Mouse (Mus musculus) stomach, embryonic 16.5 days (tissue): ENCODE measurements around the gene Dagla. TPM values are rescaled to one million over a fixed set of nuclear protein-coding genes. Genes with fewer than 3 reads are reported as not detected.

Experiments used
- ATAC-seq: fragments of 200-750 bp; cut with Nextera tagmentation; 2 replicates; pipeline ENCODE4 v1.8.0; 2017; ENCODE audit warnings: moderate number of reproducible peaks, moderate TSS enrichment; ENCODE audit not compliant: insufficient read depth, low FRiP score
- H3K27ac ChIP-seq: fragments of 300-500 bp; sonication (generic); 2 replicates; pipeline ENCODE4 v1.5.1; 2014; ENCODE audit warnings: low read length
- H3K27me3 ChIP-seq: fragments of 300-500 bp; sonication (generic); 2 replicates; pipeline ENCODE4 v1.6.1; 2014; ENCODE audit warnings: low read length, control low read depth, mixed read lengths; ENCODE audit not compliant: control insufficient read depth, insufficient read depth
- H3K36me3 ChIP-seq: fragments of 300-500 bp; sonication (generic); 2 replicates; pipeline ENCODE4 v1.6.1; 2014; ENCODE audit warnings: low read length; ENCODE audit not compliant: control insufficient read depth, insufficient read depth
- H3K4me1 ChIP-seq: fragments of 300-500 bp; sonication (generic); 2 replicates; pipeline ENCODE4 v1.6.1; 2014; ENCODE audit warnings: low read length, control low read depth, mixed read lengths; ENCODE audit not compliant: control insufficient read depth, insufficient read depth
- H3K4me2 ChIP-seq: fragments of 300-500 bp; sonication (generic); 2 replicates; pipeline ENCODE4 v1.6.1; 2014; ENCODE audit warnings: low read depth, low read length, mixed read lengths
- H3K4me3 ChIP-seq: fragments of 300-500 bp; sonication (generic); replicated peaks from 2 replicates; pipeline ENCODE4 v1.5.1; 2014; ENCODE audit warnings: mild to moderate bottlenecking, low read length
- H3K9ac ChIP-seq: fragments of 300-500 bp; sonication (generic); 2 replicates; pipeline ENCODE4 v1.6.1; 2014; ENCODE audit warnings: low read length
- H3K9me3 ChIP-seq: fragments of 300-500 bp; sonication (generic); replicated peaks from 2 replicates; pipeline ENCODE4 v1.6.1; 2016; ENCODE audit warnings: low read length, control low read depth; ENCODE audit not compliant: control insufficient read depth
- WGBS: fragments of 180-500 bp; shearing (Covaris S2); extraction: QIAGEN DNeasy Blood & Tissue Kit; methylation state at CpG from one replicate; pipeline ENCODE4 v1.1.7; 2014; 5-methylcytosine and 5-hydroxymethylcytosine counted together
- polyA plus RNA-seq: library from polyadenylated mRNA; unstranded; fragments of >200 nt; fragmentation: Nextera tagmentation; extraction: Ambion mirVana; gene quantifications from 2 replicates; pipeline ENCODE4 v1.2.1, GENCODE M21; 2015

The Dagla gene
- polyA plus RNA-seq, 1 experiment from 2014 or later, result 2.9 TPM

DNA sequence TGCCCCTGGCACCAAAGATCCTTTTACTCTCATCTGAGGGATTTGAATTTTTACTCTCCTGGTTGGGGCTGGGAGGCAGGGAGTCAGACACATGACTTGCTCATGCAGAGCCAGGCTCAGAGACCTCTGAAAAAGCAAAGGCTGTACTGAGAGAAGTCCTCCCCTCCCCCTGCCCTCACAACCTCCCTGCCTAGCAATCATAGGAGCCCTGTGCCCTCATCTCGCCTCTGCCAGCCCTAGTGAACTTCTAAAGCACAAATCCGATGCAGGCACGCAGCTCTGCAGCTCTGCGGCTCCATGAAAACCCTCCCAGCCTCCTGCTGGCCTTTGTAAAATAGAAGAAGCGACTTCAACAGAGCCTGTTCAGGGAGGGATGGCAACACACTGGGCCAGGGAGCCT, 34.6 kb upstream of the Dagla start:
- Histone ChIP-seq H3K4me3 (no peak overlapping the region), H3K27ac (no peak overlapping the region), H3K9me3 (no peaks in the 10 kb centered on the region), H3K36me3 (no peaks in the 10 kb centered on the region), H3K27me3 (0 out of 2 replicates have a peak, but pooled peaks cover 7% of the 10 kb centered on the region), H3K4me1 (no peaks in the 10 kb centered on the region), H3K9ac (no peak overlapping the region), H3K4me2 (no peak overlapping the region)
- ATAC-seq, result no peak
- WGBS, result 27% methylated on average over 5 of the region's 5 CpGs

DNA sequence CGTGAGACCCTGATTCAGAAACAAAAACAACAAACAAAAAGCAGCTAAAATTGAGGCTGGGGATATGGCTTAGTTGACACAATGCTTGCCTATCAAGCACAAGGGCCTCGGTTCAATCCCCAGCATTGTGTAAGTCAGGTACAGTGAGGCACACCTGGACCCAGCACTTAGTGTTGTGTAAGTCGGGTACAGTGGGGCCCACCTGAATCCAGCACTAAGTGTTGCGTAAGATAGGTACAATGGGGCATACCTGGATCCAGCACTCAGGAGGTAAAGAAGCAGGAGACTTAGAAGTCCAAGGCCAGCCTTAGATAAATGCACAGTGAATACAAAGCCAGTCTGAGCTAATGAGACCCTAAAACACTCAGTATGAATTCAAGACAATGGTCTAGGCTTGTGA, 34.0 kb upstream of the Dagla start:
- no peak for ATAC-seq
- H3K4me3 ChIP-seq, result no peak overlapping the region
- no peak overlapping the region for H3K9ac ChIP-seq
- 69% methylated on average over 4 of the region's 4 CpGs for WGBS
- 0 out of 2 replicates have a peak, but pooled peaks cover 7% of the 10 kb centered on the region for H3K27me3 ChIP-seq
- no peak overlapping the region for H3K27ac ChIP-seq
- no peaks in the 10 kb centered on the region for H3K36me3 ChIP-seq
- H3K9me3 ChIP-seq, result no peaks in the 10 kb centered on the region
- H3K4me1 ChIP-seq, result no peaks in the 10 kb centered on the region
- H3K4me2 ChIP-seq, result no peak overlapping the region

DNA sequence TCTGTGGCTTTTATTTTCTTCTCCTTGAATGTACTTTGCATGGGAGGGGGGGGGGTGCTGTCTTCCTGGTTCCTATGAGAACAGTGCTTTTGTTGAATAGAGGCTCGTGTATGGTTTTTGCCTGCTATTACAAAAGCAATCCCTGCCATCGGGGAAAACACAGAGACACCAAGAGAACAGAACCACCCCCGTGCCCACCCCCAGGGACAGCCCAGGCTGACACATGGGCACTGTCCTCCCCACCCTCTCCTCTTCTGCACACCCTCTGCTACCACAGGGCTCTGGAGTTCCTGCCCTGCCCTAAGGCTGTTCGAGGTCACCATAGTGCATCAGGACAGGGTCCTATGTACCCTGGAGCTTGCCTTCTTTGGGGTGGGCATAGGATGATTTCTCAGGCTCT, 29.8 kb upstream of the Dagla start:
- no peaks in the 10 kb centered on the region for H3K9me3 ChIP-seq
- H3K4me1 ChIP-seq, result no peaks in the 10 kb centered on the region
- H3K4me3 ChIP-seq, result no peak overlapping the region
- 71% methylated on average over 4 of the region's 4 CpGs for WGBS
- no peak overlapping the region for H3K27ac ChIP-seq
- H3K9ac ChIP-seq, result no peak overlapping the region
- no peaks in the 10 kb centered on the region for H3K36me3 ChIP-seq
- no peak for ATAC-seq
- no peak overlapping the region for H3K4me2 ChIP-seq
- 0 out of 2 replicates have a peak, but pooled peaks cover 4% of the 10 kb centered on the region for H3K27me3 ChIP-seq

DNA sequence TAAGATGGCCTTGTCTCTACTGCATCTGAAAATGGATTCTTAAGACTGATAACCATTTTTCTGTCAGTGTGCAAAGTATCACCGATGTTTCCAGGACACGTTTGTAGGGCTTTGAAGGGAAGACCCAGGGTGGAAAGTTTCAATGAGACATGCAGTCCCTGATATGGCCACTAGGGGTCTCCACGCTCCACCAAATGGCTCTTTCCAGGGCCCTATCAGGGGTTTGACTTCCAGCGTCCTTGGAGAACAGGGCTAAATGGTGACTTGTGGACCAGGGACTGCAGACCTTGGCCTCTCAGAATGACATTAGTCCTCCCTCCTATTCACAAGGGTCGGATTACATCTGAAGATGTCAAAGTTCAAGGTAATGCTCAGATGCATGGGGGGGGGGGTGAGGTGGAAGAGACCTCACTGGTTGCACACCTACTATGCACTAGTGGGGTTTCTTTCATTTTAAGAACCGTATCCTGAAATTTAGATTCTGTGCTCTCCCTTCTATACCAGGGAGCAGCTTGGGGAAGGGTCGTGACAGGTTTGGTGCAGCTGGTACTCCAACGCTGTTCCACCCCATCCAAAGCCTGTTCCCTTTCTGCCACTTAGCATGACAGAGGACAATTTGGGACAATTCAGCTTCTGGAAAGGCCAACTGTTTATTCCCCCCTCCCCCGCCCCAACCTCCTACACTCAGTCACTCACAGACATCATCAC, 29.0 kb upstream of the Dagla start:
- 0 out of 2 replicates have a peak, but pooled peaks cover 4% of the 10 kb centered on the region for H3K27me3 ChIP-seq
- ATAC-seq, result peak; percentile 46; the same call in 1 of the 2 replicates
- H3K9ac ChIP-seq, result no peak overlapping the region
- no peaks in the 10 kb centered on the region for H3K9me3 ChIP-seq
- H3K27ac ChIP-seq, result no peak overlapping the region
- no peak overlapping the region for H3K4me2 ChIP-seq
- WGBS, result 38% methylated on average over 9 of the region's 9 CpGs
- no peaks in the 10 kb centered on the region for H3K4me1 ChIP-seq
- H3K36me3 ChIP-seq, result no peaks in the 10 kb centered on the region
- no peak overlapping the region for H3K4me3 ChIP-seq

DNA sequence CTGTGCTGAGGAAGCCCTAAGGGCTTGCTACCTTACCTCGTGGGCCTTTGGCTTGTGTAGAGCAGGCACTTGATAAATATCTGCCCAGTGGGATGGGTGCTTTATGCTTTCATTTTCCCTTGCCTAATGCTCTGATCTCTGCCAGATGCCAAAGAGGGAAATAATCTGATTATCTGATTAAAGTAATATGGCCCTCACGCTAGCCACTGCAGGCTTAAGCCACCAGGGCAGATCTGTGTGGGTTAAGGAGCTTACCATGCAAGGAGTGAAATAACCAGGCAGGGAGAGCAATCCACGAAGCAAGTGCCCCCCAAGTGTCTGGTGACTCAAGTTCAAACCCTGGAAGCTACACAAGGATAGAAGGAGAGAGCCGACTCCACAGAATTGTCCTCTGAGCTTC, 27.0 kb upstream of the Dagla start:
- Histone ChIP-seq H3K4me3 (no peak overlapping the region), H3K4me2 (no peak overlapping the region), H3K9ac (no peak overlapping the region), H3K4me1 (no peaks in the 10 kb centered on the region), H3K27ac (no peak overlapping the region), H3K36me3 (no peaks in the 10 kb centered on the region), H3K27me3 (no peaks in the 10 kb centered on the region), H3K9me3 (no peaks in the 10 kb centered on the region)
- WGBS, result 62% methylated on average over 4 of the region's 4 CpGs
- ATAC-seq, result no peak

DNA sequence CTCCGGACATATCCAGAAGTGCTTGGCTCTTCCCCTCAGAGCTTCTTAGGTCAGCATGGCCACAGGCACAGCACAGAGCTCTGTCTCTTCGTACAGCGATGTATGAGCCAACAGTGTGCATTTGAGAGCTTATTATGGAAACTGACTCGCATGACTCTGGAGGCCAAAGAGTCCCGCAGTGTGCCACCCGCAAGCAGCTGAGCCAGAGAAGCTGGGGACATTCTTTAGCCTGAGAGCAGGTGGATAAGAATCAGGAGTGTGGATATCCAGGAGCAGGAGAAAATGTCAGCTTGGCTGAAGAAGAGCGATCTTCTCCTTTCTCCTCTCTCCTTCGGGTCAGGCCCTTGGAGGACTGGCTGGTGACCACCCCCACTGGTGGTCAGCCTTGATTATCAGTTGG, 24.4 kb upstream of the Dagla start:
- H3K36me3 ChIP-seq, result no peaks in the 10 kb centered on the region
- no peak overlapping the region for H3K27ac ChIP-seq
- H3K9ac ChIP-seq, result no peak overlapping the region
- 81% methylated on average over 8 of the region's 8 CpGs for WGBS
- H3K9me3 ChIP-seq, result no peaks in the 10 kb centered on the region
- no peaks in the 10 kb centered on the region for H3K4me1 ChIP-seq
- no peak for ATAC-seq
- no peak overlapping the region for H3K4me3 ChIP-seq
- H3K27me3 ChIP-seq, result no peaks in the 10 kb centered on the region
- no peak overlapping the region for H3K4me2 ChIP-seq

DNA sequence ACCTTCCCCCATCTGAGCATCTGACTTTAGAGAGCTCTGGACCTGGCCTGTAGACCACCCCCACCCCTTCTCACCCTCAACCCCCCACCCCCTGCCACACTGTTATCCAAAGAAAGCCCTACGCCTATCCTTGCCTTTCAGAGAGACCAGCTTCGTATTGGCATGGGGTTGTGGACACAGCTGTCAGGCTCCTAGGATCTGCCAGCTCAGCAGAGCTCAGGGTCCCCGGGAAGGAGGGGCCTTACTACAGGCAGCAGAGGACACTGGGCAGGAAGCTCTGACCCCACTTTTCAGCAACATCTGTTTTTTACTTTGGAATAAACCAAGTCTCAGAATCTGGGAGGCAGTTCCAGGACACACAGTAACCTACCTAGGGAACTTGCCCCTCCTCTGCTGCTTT, 21.9 kb upstream of the Dagla start:
- no peaks in the 10 kb centered on the region for H3K36me3 ChIP-seq
- no peak overlapping the region for H3K9ac ChIP-seq
- no peaks in the 10 kb centered on the region for H3K9me3 ChIP-seq
- no peak overlapping the region for H3K27ac ChIP-seq
- peaks cover 8% of the 10 kb centered on the region for H3K4me1 ChIP-seq
- WGBS, result 44% methylated on average over 3 of the region's 3 CpGs
- H3K27me3 ChIP-seq, result no peaks in the 10 kb centered on the region
- no peak overlapping the region for H3K4me3 ChIP-seq
- peak; percentile 33; the same call in 1 of the 2 replicates for ATAC-seq
- no peak overlapping the region for H3K4me2 ChIP-seq

DNA sequence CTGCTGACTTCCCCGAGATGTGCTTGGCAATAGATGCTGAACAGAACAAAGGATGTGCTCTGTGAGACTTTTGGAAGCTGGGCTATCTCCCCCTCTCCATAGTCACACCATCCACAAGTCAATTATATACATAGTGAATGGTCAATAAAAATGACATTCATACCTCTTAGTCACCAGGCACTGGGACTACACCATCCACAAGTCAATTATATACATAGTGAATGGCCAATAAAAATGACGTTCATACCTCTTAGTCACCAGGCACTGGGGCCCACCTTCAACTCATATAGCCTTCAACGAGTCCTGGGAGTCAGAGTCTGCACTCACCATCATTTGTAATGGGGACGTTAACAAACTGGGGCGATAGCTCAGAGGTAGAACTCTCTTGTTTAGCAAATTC, 19.2 kb upstream of the Dagla start:
- Histone ChIP-seq H3K9ac (no peak overlapping the region), H3K27ac (no peak overlapping the region), H3K4me1 (peaks cover 8% of the 10 kb centered on the region), H3K36me3 (no peaks in the 10 kb centered on the region), H3K27me3 (no peaks in the 10 kb centered on the region), H3K4me2 (no peak overlapping the region), H3K4me3 (no peak overlapping the region), H3K9me3 (no peaks in the 10 kb centered on the region)
- no peak for ATAC-seq
- WGBS, result 59% methylated on average over 5 of the region's 5 CpGs

DNA sequence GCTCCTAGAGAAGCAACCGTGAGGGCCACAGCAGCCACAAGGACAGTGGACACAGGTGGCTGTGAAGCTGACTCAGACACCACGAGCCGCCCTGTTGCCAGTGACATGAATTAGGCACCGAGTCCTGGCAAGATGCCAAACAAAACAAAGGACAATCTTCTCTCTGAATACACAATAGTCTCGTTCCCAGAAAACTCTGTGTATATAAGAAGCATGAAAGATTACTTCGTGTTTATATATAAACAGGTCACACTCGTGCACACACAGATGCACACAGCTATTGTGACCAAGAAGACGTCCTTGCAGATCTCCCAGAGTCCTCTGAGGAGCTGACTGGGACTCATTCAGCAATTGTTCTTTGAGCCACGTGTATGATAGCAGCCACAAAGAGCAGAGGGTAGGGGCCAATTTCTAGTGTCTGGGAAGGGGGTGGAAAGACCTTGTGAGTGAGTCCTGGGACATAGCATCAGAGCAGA, 18.7 kb upstream of the Dagla start:
- Histone ChIP-seq H3K36me3 (no peaks in the 10 kb centered on the region), H3K27me3 (no peaks in the 10 kb centered on the region), H3K4me1 (peaks cover 8% of the 10 kb centered on the region), H3K4me3 (no peak overlapping the region), H3K27ac (no peak overlapping the region), H3K9ac (no peak overlapping the region), H3K9me3 (no peaks in the 10 kb centered on the region), H3K4me2 (no peak overlapping the region)
- 15% methylated on average over 9 of the region's 9 CpGs for whole genome bisulfite sequencing
- peak; percentile 51; the same call in 1 of the 2 replicates for ATAC-seq
